Mouse (Mus musculus) leukemia stem cell, adult 10-12 weeks (primary cell): ENCODE data around the gene Rab25. TPM values are rescaled to one million over a fixed set of nuclear protein-coding genes. Genes with fewer than 3 reads are reported as not detected.

ENCODE experiments used
- polyA plus RNA-seq: library from polyadenylated mRNA; stranded (reverse); fragments of >175 nt; gene quantifications from 2 replicates; pipeline ENCODE4 v1.2.3, GENCODE M21; 2012; ENCODE audit warnings: low replicate concordance

Gene Rab25
- polyA plus RNA-seq: 0.39 TPM in 1 of 2 replicates, not detected in the other

GRCm38 (mm10) chr3:88548180-88548917 is at the start of gene Rab25:
Rab25 (minus strand) TSS chr3:88548300.

GRCm38 (mm10) chr3:88575540-88575939 is 27.4 kb upstream of the Rab25 start, which contains the start of gene Ssr2:
Ssr2 (plus strand) TSS chr3:88575876.

DNA sequence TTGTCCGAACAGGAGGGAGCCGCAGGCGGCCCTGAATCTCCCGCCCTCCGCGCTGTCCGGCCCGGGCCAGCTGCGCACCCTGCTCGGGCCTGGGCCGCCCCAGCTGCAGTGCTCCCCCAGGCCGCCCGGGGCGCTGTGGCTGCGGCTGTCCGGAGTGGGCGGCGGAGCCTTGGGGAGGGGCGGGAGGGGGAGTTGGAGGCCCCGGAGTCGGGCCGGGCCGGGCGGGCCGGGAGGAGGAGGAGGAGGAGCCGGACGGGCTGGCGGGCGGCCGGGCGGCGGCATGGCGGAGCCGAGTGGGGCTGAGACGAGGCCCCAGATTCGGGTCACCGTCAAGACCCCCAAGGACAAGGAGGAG is 5.4 kb upstream of the Rab25 start, which contains the start of gene Ubqln4:
TSS of gene Ubqln4 (plus strand) at position 234 of the 355 bp plus-strand sequence.

GRCm38 (mm10) chr3:88552676-88553524 is 4.8 kb upstream of the Rab25 start, which contains the start of gene Lamtor2:
Lamtor2 (minus strand) TSS chr3:88553074.

DNA sequence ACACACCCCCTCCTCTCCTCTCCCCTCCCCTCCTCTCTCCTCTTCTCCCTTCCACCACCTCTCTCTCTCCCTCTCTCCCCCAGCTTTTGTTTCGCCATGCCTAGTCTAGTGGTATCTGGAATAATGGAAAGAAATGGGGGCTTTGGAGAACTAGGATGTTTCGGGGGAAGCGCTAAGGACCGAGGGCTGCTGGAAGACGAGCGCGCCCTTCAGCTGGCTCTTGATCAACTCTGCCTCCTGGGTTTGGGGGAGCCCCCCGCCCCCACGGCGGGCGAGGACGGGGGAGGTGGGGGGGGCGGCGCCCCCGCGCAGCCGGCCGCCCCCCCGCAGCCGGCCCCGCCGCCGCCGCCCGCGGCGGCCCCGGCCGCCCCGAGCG is 15.8 kb downstream of the Rab25 start, which contains the start of gene Mex3a:
TSS of gene Mex3a (plus strand) at position 97 of the 376 bp plus-strand sequence.

DNA sequence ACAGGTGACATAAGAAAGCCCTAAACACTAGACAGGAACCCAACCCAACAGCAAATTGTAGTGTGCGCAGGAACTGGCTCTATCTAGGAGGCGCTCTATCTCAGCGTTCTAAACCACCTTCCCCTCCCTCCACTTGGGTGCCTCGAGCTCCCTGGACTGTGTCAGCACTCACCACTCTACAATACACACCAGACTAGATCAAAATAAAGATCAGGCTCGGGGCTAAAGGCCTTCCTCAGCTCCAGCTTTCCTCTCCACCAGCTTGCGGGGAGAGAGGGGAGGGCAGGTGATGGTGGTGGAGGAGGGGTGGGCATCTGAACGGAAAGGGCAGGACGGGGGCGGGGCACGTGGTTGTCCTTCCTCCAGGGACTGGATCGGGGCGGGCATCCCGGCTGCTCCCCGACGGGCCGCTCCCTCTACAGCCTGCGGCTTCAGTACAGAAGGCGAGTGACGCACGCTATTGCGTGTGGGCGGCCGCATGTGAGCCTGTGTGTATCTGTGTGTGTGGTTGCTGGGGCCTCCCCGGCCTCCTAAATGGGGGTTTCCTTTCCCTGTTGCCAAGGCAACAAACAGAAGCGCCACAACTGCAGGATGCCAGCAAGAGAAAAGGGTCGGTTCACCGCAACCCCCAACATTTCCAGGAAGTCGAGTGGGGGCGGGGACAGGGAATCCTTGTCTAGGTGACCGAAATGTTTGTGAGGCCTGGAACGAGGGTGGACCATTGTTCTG is 38.2 kb downstream of the Rab25 start, which contains the start of gene Lmna:
TSS of gene Lmna (minus strand) at position 265 of the 729 bp plus-strand sequence.

Other genes with a start within 250 kb of the Rab25 start
- 14.5 and 95.1 TPM in 2 replicates for gene Glmp, start 223.3 kb downstream of the Rab25 start, polyA plus RNA-seq
- 0.21 and 3.1 TPM in 2 replicates for gene Tmem79, start 212.2 kb downstream of the Rab25 start, polyA plus RNA-seq
- 91.7 and 114 TPM in 2 replicates for gene Smg5, start 212.0 kb downstream of the Rab25 start, polyA plus RNA-seq
- gene Paqr6, start 183.7 kb downstream of the Rab25 start, polyA plus RNA-seq: 0.55 and 0.57 TPM in 2 replicates
- gene Bglap3, start 175.6 kb downstream of the Rab25 start, polyA plus RNA-seq: not detected in 2 replicates
- not detected in 2 replicates for gene Bglap2, start 169.6 kb downstream of the Rab25 start, polyA plus RNA-seq
- 0.51 TPM in 1 of 2 replicates, not detected in the other for gene Bglap, start 163.8 kb downstream of the Rab25 start, polyA plus RNA-seq
- gene Pmf1, start 138.0 kb downstream of the Rab25 start, polyA plus RNA-seq: 95.1 and 190 TPM in 2 replicates
- 4.0 and 23.4 TPM in 2 replicates for gene Slc25a44, start 123.2 kb downstream of the Rab25 start, polyA plus RNA-seq
- 48.8 and 91.1 TPM in 2 replicates for gene Sema4a, start 87.1 kb downstream of the Rab25 start, polyA plus RNA-seq
- 591 and 773 TPM in 2 replicates for gene Lmna, start 38.3 kb downstream of the Rab25 start, polyA plus RNA-seq
- 1.4 TPM in 2 replicates for gene Mex3a, start 15.9 kb downstream of the Rab25 start, polyA plus RNA-seq
- gene Lamtor2, start 4.8 kb upstream of the Rab25 start, polyA plus RNA-seq: 19.8 and 57.6 TPM in 2 replicates
- gene Ubqln4, start 5.5 kb upstream of the Rab25 start, polyA plus RNA-seq: 75.8 and 121 TPM in 2 replicates
- 37.4 and 416 TPM in 2 replicates for gene Ssr2, start 27.6 kb upstream of the Rab25 start, polyA plus RNA-seq
- 143 and 295 TPM in 2 replicates for gene Arhgef2, start 57.7 kb upstream of the Rab25 start, polyA plus RNA-seq
- gene Rxfp4, start 104.8 kb upstream of the Rab25 start, polyA plus RNA-seq: not detected in 2 replicates
- gene Khdc4, start 137.5 kb upstream of the Rab25 start, polyA plus RNA-seq: 16.0 and 17.2 TPM in 2 replicates
- gene Rit1, start 168.5 kb upstream of the Rab25 start, polyA plus RNA-seq: 13.0 and 21.9 TPM in 2 replicates
- gene Syt11, start 226.9 kb upstream of the Rab25 start, polyA plus RNA-seq: 0.85 and 1.5 TPM in 2 replicates